Mouse (Mus musculus) erythroblast, adult 5-6 weeks (primary cell): ENCODE data around the gene Usp46. TPM values are rescaled to one million over a fixed set of nuclear protein-coding genes. Genes with fewer than 3 reads are reported as not detected.
"Not testable (repeated sequence)": the region's sequence is repeated elsewhere in the genome, so short reads cannot be mapped to it uniquely, and the experiment has no call there.

ENCODE experiments used
- ATAC-seq: replicated peaks from 2 replicates; pipeline ENCODE4 v1.8.0; 2016; ENCODE audit warnings: moderate number of reproducible peaks, mild to moderate bottlenecking, moderate TSS enrichment, inconsistent platforms; ENCODE audit not compliant: poor library complexity, low FRiP score, severe bottlenecking
- total RNA-seq, 2 experiments: library from RNA; stranded (forward) in 1 of 2; stranded (reverse) in 1 of 2; fragments of 150-400 nt in 1 of 2; fragments of 200-764, 138-1000 nt in 1 of 2; gene quantifications; 2 replicates each; pipeline versions ENCODE4 v1.2.3 to v1.2.4; 2015 to 2017; ENCODE audit warnings: low replicate concordance in 2 of 2

Gene Usp46
- total RNA-seq, 2 experiments from 2014 or later: 81.3 to 96.6 TPM

DNA sequence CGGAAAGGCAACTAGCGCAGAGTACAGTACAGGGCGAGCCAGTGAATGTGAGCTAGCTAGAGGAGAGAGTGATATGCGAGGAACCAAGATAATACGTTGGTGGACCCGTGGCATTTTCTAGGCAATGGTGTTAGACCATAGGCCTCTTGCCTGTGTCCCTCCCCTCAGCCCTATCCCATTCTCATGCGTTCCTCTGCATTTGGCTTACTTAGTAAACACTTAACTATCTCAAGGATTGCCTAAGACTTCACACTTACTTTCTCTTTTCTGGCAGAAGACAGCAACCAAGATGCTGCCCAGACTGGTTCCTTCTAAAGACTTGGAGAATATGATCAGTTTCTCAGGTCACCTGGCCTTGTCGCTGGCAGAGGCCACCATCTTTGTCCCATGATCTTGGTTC lies 98.9 kb downstream of the Usp46 start:
- ATAC-seq: no peak

DNA sequence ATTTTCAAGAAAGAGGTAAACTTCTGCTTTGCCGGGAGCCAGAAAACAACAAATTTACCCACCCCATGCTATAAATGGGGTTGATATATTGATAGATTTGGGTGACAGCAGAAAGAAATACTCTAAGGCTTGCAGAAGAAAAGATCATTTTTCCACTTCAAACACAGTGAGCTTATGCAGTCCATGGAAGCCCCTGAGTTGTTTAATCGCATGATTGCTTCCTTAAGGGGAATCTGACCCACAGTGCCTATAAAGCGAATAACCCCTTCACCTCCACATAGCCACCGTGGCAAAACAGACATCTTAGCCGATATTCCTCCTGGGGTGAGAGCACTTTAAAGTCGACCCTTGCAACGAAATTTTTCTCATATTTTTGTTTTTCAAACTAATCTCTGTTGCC lies 108.5 kb downstream of the Usp46 start:
- no peak for ATAC-seq

DNA sequence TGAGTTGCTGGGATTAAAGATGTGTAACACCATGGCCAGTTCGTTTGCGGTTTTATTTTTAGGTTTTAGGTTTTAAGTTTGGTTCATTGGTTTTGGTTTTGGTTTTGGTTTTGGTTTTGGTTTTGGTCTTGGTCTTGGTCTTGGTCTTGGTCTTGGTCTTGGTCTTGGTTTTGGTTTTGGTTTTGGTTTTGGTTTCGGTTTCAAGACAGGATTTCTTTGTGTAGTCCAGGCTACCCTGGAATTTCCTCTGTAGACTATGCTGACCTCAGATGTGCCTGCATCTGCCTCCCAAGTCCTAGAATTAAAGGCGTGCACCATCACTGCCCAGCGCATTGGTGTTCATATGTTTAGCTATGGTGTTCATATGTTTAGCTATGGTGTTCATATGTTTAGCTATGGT lies 109.6 kb downstream of the Usp46 start:
- not testable (repeated sequence) for ATAC-seq

DNA sequence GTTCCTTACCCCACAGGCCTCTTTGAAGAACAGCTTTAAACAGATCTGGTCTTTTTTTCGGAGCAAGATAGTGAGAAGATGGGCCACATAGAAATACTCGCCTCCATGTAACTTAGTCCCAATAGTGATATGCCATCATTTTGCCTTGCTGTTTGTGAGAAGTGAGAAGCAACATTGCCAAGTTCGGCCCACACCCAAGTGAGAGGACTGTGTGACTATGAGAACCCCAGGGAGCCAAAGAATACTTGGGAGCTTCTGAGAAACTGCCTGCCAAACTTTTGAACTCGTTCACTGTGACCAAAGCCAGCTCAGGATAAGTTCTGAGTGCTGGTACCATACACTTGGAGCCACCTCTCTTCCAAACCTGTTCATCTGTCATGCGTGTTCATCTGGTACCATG lies 110.1 kb downstream of the Usp46 start:
- ATAC-seq: no peak

DNA sequence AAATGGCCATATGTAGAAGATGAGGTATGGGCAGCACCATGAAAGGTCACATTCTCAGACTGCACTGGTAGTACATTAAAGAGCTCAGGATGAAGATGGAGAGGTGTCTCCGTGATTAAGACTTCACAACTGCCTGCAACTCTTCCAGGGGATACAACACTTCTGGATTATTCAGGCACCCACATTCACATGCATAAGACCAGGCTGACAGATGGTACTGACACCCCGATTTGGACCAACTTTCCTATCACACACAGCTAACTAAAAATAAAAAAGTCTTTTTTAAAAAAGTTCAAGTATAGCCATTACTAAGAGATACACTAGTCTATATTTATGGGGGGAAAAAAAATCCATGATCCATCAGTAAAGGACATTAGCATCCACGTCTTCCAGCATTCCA lies 112.5 kb downstream of the Usp46 start:
- ATAC-seq: no peak

DNA sequence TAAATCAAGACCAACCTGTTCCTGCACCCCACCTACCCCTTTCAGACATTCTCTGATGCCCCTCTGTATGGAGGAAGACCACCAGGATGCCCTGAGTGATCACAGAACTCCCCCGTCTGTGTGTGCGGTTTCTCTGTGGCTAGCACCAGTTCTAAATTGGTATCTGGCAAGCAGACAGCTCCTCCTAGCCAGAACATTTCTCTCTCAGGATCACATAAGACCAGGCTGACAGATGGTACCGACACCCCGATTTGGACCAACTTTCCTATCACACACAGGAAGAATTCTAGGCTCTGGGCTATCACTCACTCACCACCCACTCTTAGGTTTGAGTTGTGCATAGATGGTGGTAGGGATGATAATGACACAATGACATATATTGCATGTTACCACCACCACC lies 113.2 kb downstream of the Usp46 start:
- no peak for ATAC-seq

DNA sequence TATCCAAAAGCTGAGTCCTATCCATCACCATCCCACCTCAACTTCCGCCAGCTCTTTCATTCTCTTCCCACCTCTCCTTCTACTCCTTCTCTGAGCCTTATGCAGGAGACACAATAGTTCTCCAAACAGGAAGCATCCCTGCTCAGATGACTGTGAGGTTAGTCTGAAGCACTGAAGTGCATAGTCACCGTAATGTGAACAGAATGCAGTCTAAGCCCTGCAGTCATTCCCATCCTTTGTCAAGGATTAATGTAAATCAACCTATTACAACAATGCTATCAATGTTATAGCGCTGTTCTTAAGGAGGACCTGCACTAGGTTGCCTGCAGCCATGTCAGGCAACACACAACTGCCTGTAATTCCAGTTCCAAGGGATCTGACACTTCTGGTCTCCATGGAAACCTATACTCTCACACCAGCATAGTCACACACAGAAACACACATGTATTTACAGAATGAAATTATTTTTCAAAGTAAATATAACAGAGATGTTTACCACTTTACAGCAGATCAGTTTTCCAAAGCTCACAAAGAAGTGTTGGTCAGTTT lies 115.1 kb downstream of the Usp46 start:
- no peak for ATAC-seq

DNA sequence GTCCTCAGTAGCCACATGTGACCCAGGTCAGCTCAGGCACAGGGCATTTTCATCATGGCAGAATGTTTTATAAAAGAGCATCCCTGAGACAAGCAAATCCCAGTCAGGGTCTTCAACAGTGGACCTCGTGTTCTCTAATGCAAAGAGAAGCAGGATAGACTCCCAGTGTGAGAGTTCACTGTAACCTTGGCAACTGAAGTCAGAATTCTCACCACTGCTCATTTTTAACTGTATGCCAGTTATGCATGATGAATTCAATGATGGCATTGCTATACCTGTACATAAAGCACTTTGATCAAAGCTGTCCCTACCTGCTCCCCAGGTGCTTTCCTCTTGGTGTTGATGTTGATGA lies 116.6 kb downstream of the Usp46 start:
- no peak for ATAC-seq

DNA sequence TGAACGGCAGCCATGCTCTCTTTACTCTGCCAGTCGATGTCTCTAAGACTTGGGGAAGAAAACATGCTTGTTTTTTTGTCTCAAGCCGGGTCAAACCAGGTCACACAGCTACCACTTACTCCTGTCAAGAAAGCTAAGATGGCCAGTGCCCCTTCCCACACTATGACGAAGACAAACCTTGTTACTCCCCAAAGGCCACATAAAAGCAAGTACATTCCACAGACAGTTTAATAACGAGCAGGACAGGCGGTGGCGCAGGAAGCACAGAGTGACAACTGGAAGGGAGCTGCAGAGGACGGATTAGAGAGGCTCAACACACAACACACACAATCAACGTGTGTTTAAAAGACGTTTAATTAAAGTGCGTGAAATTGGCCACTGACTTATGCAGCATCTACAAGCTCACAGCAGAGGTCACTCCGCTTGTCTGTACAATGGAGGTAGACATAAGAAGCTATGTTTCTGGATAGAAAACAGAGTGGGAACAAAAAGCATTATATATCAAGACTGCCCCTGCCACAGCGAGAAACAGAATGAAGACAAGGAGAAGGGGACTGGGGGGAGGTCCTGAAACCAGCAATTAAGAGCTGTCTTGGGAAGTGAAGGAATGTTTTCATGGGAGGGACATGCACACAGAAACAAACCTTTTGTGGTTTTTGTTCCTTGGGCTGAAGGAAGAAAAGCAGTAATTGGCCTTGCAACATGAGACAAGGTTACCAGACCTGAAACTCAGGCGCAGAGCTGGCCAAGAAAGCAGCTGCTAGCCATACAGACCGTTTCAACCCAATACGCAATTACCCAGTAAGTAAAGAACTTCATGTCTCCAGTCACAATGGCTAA lies 117.2 kb downstream of the Usp46 start:
- no peak for ATAC-seq

Other genes with a start within 250 kb of the Usp46 start
- 0.58 and 0.63 TPM in 2 replicates for gene Rasl11b, start 126.9 kb upstream of the Usp46 start, total RNA-seq (2015; ENCODE audit: low replicate concordance)
- gene Rasl11b, start 126.9 kb upstream of the Usp46 start, total RNA-seq (2017; ENCODE audit: low replicate concordance): 0.70 TPM in 1 of 2 replicates, not detected in the other